Mouse (Mus musculus) limb, embryonic 14.5 days (tissue): ENCODE results near the gene Ccdc167. TPM values are rescaled to one million over a fixed set of nuclear protein-coding genes. Genes with fewer than 3 reads are reported as not detected.

ENCODE experiments used
- ATAC-seq: fragments of 200-750 bp; cut with Nextera tagmentation; 2 replicates; pipeline ENCODE4 v1.8.0; 2017; ENCODE audit warnings: low read depth, moderate number of reproducible peaks, moderate TSS enrichment; ENCODE audit not compliant: low FRiP score
- DNase-seq: peaks from one replicate; pipeline ENCODE4 v3.0.0-alpha.2; 2015; ENCODE audit warnings: low spot score
- H3K27ac ChIP-seq: fragments of 300-500 bp; sonication (generic); replicated peaks from 2 replicates; pipeline ENCODE4 v1.5.1; 2014; ENCODE audit warnings: low read depth, mild to moderate bottlenecking, low read length, moderate library complexity, mixed read lengths
- H3K27me3 ChIP-seq: fragments of 300-500 bp; sonication (generic); 2 replicates; pipeline ENCODE4 v1.6.1; 2014; ENCODE audit warnings: low read length, mixed read lengths; ENCODE audit not compliant: control insufficient read depth, insufficient read depth
- H3K36me3 ChIP-seq: fragments of 300-500 bp; sonication (generic); 2 replicates; pipeline ENCODE4 v1.6.1; 2014; ENCODE audit warnings: mild to moderate bottlenecking, low read length, moderate library complexity, mixed read lengths; ENCODE audit not compliant: control insufficient read depth, insufficient read depth
- H3K4me1 ChIP-seq: fragments of 300-500 bp; sonication (generic); 2 replicates; pipeline ENCODE4 v1.6.1; 2014; ENCODE audit warnings: antibody characterized with exemption, low read length, mixed read lengths; ENCODE audit not compliant: control insufficient read depth, insufficient read depth
- H3K4me2 ChIP-seq: fragments of 300-500 bp; sonication (generic); replicated peaks from 2 replicates; pipeline ENCODE4 v1.6.1; 2014; ENCODE audit warnings: low read depth, mild to moderate bottlenecking, low read length, moderate library complexity; ENCODE audit not compliant: severe bottlenecking
- H3K4me3 ChIP-seq: fragments of 300-500 bp; sonication (generic); replicated peaks from 2 replicates; pipeline ENCODE4 v1.5.1; 2014; ENCODE audit warnings: low read length
- H3K9ac ChIP-seq: fragments of 300-500 bp; sonication (generic); 2 replicates; pipeline ENCODE4 v1.6.1; 2014; ENCODE audit warnings: mild to moderate bottlenecking, low read depth, low read length, moderate library complexity; ENCODE audit not compliant: severe bottlenecking
- H3K9me3 ChIP-seq: fragments of 300-500 bp; sonication (generic); 2 replicates; pipeline ENCODE4 v1.6.1; 2016; ENCODE audit warnings: low read length; ENCODE audit not compliant: control insufficient read depth
- POLR2A ChIP-seq: fragments of 200-500 bp; IDR thresholded peaks from 2 replicates; pipeline ENCODE4 v1.8.0; 2012; ENCODE audit warnings: inconsistent platforms, mild to moderate bottlenecking, moderate library complexity, borderline replicate concordance; ENCODE audit not compliant: insufficient read depth, insufficient read length; ENCODE audit errors: extremely low read depth
- WGBS: fragments of 180-500 bp; shearing (Covaris S2); extraction: QIAGEN DNeasy Blood & Tissue Kit; methylation state at CpG from one replicate; pipeline ENCODE4 v1.1.7; 2014; 5-methylcytosine and 5-hydroxymethylcytosine counted together
- polyA plus RNA-seq, 2 experiments: library from polyadenylated mRNA; depleted of rRNA in 1 of 2; stranded (reverse) in 1 of 2; unstranded in 1 of 2; fragments of >200 nt; fragmentation: Nextera tagmentation in 1 of 2; extraction: Ambion mirVana in 1 of 2; gene quantifications; 2 replicates each; pipeline versions ENCODE4 v1.2.1 to v1.2.3; 2012 to 2014

Ccdc167 gene
- polyA plus RNA-seq (2012; rRNA removed) = 16.6 and 19.3 TPM in 2 replicates
- 13.1 and 15.8 TPM in 2 replicates for polyA plus RNA-seq (2014; fragmentation: Nextera tagmentation; extraction: Ambion mirVana)

DNA sequence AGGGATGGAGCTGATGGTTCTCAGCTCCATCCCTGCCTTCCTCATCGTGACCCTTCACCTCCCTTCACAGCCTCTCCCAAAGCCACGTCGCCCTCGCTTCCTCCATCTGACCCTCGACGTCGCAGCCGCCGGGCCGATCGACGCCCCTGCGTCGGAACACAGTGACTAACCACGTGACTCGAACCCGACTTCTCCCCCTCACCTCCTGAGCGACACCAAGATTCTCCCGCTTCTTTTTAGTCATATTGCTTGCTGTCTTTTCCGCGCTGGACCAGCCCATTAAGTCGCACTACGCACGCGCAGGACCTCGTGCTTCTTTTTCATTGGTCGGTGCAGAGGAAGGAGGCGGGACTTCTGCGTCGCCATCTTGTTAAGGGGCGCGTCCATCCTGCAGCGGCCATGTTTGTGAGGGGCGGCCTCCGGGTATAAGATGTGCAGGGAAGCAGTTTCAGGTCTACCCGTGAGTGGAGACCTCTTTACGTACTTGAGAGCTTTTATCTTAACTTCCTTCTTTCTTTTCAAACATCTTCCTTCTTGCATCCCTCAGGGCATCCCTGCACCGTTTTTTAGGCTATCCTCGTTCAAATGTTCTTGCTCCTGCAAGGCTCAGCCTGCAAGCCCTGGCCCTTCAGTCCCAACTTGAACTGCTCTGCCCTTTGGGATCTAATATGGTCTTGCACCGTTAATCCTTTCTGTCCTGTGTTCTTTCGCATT, at the start of gene Ccdc167:
Ccdc167 (minus strand) TSS at position 313 of the 714 bp plus-strand sequence.
- ATAC-seq (peak; percentile 96), DNase-seq (peak; percentile 97)
- H3K27ac ChIP-seq = peak within 1 kb of the TSS; percentile 39; the same call in 1 of the 2 replicates
- peak within 1 kb of the TSS; percentile 54 for H3K4me3 ChIP-seq
- 0 out of 2 replicates have a peak, but pooled peaks have one; percentile 17 for TF ChIP-seq POLR2A
- no peaks in the 10 kb centered on the region for H3K36me3 ChIP-seq
- H3K27me3 ChIP-seq = no peaks in the 10 kb centered on the region
- peak within 1 kb of the TSS; percentile 90 for H3K4me2 ChIP-seq
- H3K9me3 ChIP-seq = no peaks in the 10 kb centered on the region
- peaks cover 14% of the 10 kb centered on the region for H3K4me1 ChIP-seq
- peak within 1 kb of the TSS; percentile 60 for H3K9ac ChIP-seq
- WGBS = 5% methylated on average over 41 of the region's 41 CpGs

GRCm38 (mm10) chr17:29765380-29765779, 48.5 kb upstream of the Ccdc167 start:
- WGBS = 85% methylated on average over 9 of the region's 9 CpGs

GRCm38 (mm10) chr17:29762551-29762950, 45.7 kb upstream of the Ccdc167 start:
- Histone ChIP-seq H3K36me3 (no peaks in the 10 kb centered on the region), H3K27me3 (no peaks in the 10 kb centered on the region), H3K27ac (no peak overlapping the region), H3K9me3 (no peaks in the 10 kb centered on the region), H3K9ac (no peak overlapping the region), H3K4me1 (peaks cover 11% of the 10 kb centered on the region), H3K4me2 (no peak overlapping the region), H3K4me3 (no peak overlapping the region)
- DNase-seq (no peak), ATAC-seq (no peak)
- no peak for TF ChIP-seq POLR2A
- 76% methylated on average over 8 of the region's 8 CpGs for WGBS

More at GRCm38 (mm10) chr17:29765380-29765779, 48.5 kb upstream of the Ccdc167 start:
- no peak overlapping the region for H3K4me3 ChIP-seq
- no peak overlapping the region for H3K27ac ChIP-seq
- no peaks in the 10 kb centered on the region for H3K9me3 ChIP-seq
- H3K9ac ChIP-seq = no peak overlapping the region
- no peaks in the 10 kb centered on the region for H3K27me3 ChIP-seq
- DNase-seq (no peak), ATAC-seq (no peak)
- H3K36me3 ChIP-seq = no peaks in the 10 kb centered on the region
- peaks cover 18% of the 10 kb centered on the region for H3K4me1 ChIP-seq
- TF ChIP-seq POLR2A = no peak
- no peak overlapping the region for H3K4me2 ChIP-seq

GRCm38 (mm10) chr17:29761938-29762337, 45.1 kb upstream of the Ccdc167 start:
- DNase-seq (no peak), ATAC-seq (no peak)
- Histone ChIP-seq H3K4me3 (no peak overlapping the region), H3K9ac (no peak overlapping the region), H3K27me3 (no peaks in the 10 kb centered on the region), H3K4me2 (no peak overlapping the region), H3K27ac (no peak overlapping the region), H3K9me3 (no peaks in the 10 kb centered on the region), H3K4me1 (peaks cover 5% of the 10 kb centered on the region), H3K36me3 (no peaks in the 10 kb centered on the region)
- WGBS = 79% methylated on average over 8 of the region's 9 CpGs
- TF ChIP-seq POLR2A = no peak

DNA sequence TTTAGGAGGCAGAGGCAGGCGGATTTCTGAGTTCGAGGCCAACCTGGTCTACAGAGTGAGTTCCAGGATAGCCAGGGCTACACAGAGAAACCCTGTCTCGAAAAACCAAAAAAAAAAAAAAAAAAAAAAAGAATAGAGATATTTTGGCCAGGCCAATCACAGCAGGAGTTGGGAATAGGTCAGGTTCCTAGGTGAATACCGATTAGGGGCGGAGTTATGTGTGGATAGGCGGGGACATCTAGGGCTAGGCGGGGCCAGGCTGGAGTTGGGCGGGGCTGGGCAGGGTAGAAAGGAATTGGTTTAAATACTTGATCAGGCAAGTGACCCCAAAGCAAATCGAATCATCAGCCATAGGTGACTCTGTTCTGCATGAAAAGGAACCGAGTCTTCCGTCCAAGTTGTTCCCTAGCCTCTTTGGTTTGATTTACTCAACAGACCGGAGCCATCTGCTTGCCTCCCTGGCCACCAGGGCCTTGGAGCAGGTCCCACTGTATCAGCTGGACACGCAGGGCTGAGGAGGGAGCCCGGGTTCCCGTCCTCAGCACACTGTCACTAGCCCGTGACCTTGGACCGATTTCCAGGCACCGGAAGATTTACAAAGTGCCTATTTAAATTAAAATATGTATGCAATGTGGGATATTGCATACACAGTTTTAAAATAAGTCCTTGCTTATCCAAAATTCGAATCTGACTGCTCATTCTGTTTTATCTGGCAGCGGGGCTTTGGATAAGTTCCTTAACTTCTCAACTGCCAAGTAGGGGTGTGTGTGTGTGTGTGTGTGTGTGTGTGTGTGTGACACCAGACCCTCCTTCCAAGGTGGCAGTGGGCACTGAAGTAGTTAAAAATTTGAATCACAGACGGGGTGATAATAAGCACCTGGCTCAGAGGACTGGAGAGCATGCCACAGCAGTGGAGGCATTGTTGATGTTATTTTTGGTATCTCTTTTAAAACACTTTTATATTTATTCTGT, 43.8 kb upstream of the Ccdc167 start:
- Histone ChIP-seq H3K27me3 (no peaks in the 10 kb centered on the region), H3K9ac (no peak overlapping the region), H3K36me3 (no peaks in the 10 kb centered on the region), H3K9me3 (no peaks in the 10 kb centered on the region), H3K4me1 (peaks cover 3% of the 10 kb centered on the region; the same call in 1 of the 2 replicates), H3K27ac (no peak overlapping the region), H3K4me2 (no peak overlapping the region), H3K4me3 (no peak overlapping the region)
- ATAC-seq = no peak
- no peak for DNase-seq
- no peak for TF ChIP-seq POLR2A
- WGBS = 83% methylated on average over 20 of the region's 21 CpGs
